Mouse (Mus musculus): ENCODE data around the gene Sephs2.

- TF ChIP-seq CTCF (conservative IDR thresholded peaks at IDR 0.05; ENCODE audit: insufficient read depth, insufficient read length, low read depth, low read length), result no peak
- peak; percentile 43 for TF ChIP-seq POLR2A (IDR thresholded peaks at IDR 0.05; ENCODE audit: low read depth, low read length)
Observed at GRCm38 (mm10) chr7:127232622-127233367, 41.1 kb downstream of the Sephs2 start, which contains the start of the genes Zfp553 and Sept1.

All from kidney, adult 2 months (tissue).